Mouse (Mus musculus): Measurements from ENCODE around the gene Als2cl.

Gene Als2cl

GRCm38 (mm10) chr9:110880772-110881171 is 1.1 kb downstream of the Als2cl start:
- in situ Hi-C loops (cut with MboI, MseI) = loop anchor here (10.0 kb wide), 1 partner anchor 694 kb away; no protein-coding TSS in a partner anchor

- in situ Hi-C loops (cut with MboI, MseI) = loop anchor here (10.0 kb wide), 1 partner anchor 693 kb away; no protein-coding TSS in a partner anchor
Observed at GRCm38 (mm10) chr9:110881953-110882352, 2.3 kb downstream of the Als2cl start.

GRCm38 (mm10) chr9:110887388-110888303 is 8.0 kb downstream of the Als2cl start:
- in situ Hi-C loops (cut with MboI, MseI) = loop anchor here (10.0 kb wide), 1 partner anchor 687 kb away; no protein-coding TSS in a partner anchor

GRCm38 (mm10) chr9:110888935-110889334 is 9.3 kb downstream of the Als2cl start:
- in situ Hi-C loops (cut with MboI, MseI) = loop anchor here (10.0 kb wide), 1 partner anchor 686 kb away; no protein-coding TSS in a partner anchor

- in situ Hi-C loops (cut with MboI, MseI) = no loop called here
Observed at GRCm38 (mm10) chr9:110890026-110890783, 10.5 kb downstream of the Als2cl start.

GRCm38 (mm10) chr9:110891077-110891828 is 11.6 kb downstream of the Als2cl start:
- in situ Hi-C loops (cut with MboI, MseI) = no loop called here

GRCm38 (mm10) chr9:110892552-110892951 is 12.9 kb downstream of the Als2cl start:
- in situ Hi-C loops (cut with MboI, MseI) = no loop called here

- in situ Hi-C loops (cut with MboI, MseI) = no loop called here
Observed at GRCm38 (mm10) chr9:110893429-110893828, 13.8 kb downstream of the Als2cl start.

- in situ Hi-C loops (cut with MboI, MseI) = no loop called here
Observed at GRCm38 (mm10) chr9:110895507-110895906, 15.8 kb downstream of the Als2cl start.

GRCm38 (mm10) chr9:110895994-110896393 is 16.3 kb downstream of the Als2cl start:
- in situ Hi-C loops (cut with MboI, MseI) = no loop called here

GRCm38 (mm10) chr9:110896595-110896994 is 16.9 kb downstream of the Als2cl start:
- in situ Hi-C loops (cut with MboI, MseI) = no loop called here

- in situ Hi-C loops (cut with MboI, MseI) = no loop called here
Observed at GRCm38 (mm10) chr9:110899451-110900008, 19.9 kb downstream of the Als2cl start.

GRCm38 (mm10) chr9:110901204-110901603 is 21.5 kb downstream of the Als2cl start:
- in situ Hi-C loops (cut with MboI, MseI) = no loop called here

GRCm38 (mm10) chr9:110902271-110902670 is 22.6 kb downstream of the Als2cl start:
- in situ Hi-C loops (cut with MboI, MseI) = no loop called here

GRCm38 (mm10) chr9:110907201-110907837 is 27.6 kb downstream of the Als2cl start:
- in situ Hi-C loops (cut with MboI, MseI) = no loop called here

GRCm38 (mm10) chr9:110907838-110908630 is 28.4 kb downstream of the Als2cl start:
- in situ Hi-C loops (cut with MboI, MseI) = no loop called here

- in situ Hi-C loops (cut with MboI, MseI) = no loop called here
Observed at GRCm38 (mm10) chr9:110908631-110909016, 29.0 kb downstream of the Als2cl start.

GRCm38 (mm10) chr9:110909371-110909967 is 29.8 kb downstream of the Als2cl start:
- in situ Hi-C loops (cut with MboI, MseI) = no loop called here

GRCm38 (mm10) chr9:110914631-110915236 is 35.1 kb downstream of the Als2cl start:
- in situ Hi-C loops (cut with MboI, MseI) = no loop called here
